Mouse (Mus musculus) ES-CJ7 (cell line): ENCODE results near the gene Hrct1.

Experiments used
- DNase-seq: peaks from one replicate; pipeline ENCODE4 v3.0.0; 2011; ENCODE audit warnings: low read depth, low spot score

The Hrct1 gene

DNA sequence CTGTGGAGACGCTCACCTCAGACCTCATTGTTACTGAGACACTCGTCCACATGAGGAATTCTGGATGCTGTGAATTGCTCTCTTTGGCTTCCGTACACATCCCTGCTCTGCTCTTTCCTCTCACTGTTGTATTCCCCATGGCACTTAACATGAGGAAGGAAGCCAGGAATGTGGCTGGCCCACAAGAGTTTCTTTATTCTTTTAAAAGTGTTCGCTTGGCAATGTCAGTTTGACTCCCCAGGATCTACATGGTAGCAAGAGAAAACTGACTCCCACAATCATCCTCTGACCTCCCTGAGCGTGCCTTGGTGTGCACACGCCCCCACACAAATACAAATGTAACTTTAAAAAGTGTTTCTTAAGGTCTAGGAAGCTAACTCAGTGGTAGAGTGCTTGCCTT is 44.6 kb downstream of the Hrct1 start:
- no peak for DNase-seq

GRCm38 (mm10) chr4:43772304-43772703 is 45.3 kb downstream of the Hrct1 start:
- DNase-seq: no peak
